Mouse (Mus musculus): ENCODE data around the gene Abhd6. TPM values are rescaled to one million over a fixed set of nuclear protein-coding genes. Genes with fewer than 3 reads are reported as not detected.
A peak's percentile ranks its signal among the peaks of the same experiment; 100 is the strongest.

The Abhd6 gene
- polyA plus RNA-seq, 2 experiments, result 11.2 to 21.8 TPM

DNA sequence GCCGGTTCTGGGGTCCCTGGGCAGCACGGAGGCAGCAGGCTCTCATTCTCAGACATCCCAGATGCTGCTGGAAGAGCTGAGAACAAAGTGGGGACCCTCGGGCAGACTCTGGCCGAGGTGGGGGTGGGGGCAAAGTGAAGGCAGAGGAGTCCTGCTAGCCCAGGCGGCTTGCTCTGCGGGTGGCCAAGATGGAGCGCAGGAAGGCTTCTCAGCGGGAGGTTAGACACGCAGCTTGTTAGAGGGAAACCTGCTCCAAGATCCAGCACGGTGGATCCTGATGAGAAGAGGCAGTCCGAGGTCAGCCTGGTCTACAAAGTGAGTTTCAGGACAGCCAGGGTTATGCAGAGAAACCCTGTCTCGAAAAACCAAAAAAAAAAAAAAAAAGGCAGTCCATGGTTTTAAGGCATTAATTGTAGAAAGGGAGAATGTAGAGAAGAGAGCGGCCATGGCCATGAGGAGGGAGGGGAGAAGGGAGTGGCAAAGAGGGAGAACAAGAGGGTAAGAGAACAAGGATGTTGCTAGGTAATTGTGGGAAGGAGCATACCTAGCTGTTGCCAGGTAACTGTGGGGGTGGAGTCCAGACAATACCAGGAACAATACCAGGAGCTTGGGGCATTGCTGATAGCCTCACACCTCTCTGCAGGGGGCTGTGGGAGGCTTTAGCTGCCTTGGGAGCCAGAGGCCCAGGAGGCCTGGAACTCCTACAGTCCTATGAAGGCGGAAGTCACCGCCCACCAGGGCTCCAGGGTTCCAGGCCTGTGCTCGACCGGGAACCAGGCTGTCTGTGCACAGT, 51.8 kb downstream of the Abhd6 start:
- ATAC-seq (ENCODE audit: low FRiP score, low read depth), result no peak
- Histone ChIP-seq H3K9me3 (ENCODE audit: control insufficient read depth, low read length) (no peaks in the 10 kb centered on the region), H3K27ac (replicated peaks; ENCODE audit: low read depth, low read length) (no peak overlapping the region), H3K4me2 (replicated peaks; ENCODE audit: low read depth, low read length, severe bottlenecking) (no peak overlapping the region), H3K9ac (ENCODE audit: low read depth, low read length, severe bottlenecking) (no peak overlapping the region), H3K4me3 (replicated peaks; ENCODE audit: low read length) (no peak overlapping the region), H3K36me3 (ENCODE audit: control insufficient read depth, insufficient read depth, low read length) (peaks cover 19% of the 10 kb centered on the region), H3K4me1 (ENCODE audit: control insufficient read depth, insufficient read depth, low read length) (no peaks in the 10 kb centered on the region), H3K27me3 (ENCODE audit: control insufficient read depth, insufficient read depth, low read length) (no peaks in the 10 kb centered on the region)
- DNase-seq (ENCODE audit: low spot score), result no peak
- WGBS, result 35% methylated on average over 17 of the region's 17 CpGs
- no peak for TF ChIP-seq POLR2A (IDR thresholded peaks at IDR 0.05; ENCODE audit: borderline replicate concordance, extremely low read depth, insufficient read depth, insufficient read length)

DNA sequence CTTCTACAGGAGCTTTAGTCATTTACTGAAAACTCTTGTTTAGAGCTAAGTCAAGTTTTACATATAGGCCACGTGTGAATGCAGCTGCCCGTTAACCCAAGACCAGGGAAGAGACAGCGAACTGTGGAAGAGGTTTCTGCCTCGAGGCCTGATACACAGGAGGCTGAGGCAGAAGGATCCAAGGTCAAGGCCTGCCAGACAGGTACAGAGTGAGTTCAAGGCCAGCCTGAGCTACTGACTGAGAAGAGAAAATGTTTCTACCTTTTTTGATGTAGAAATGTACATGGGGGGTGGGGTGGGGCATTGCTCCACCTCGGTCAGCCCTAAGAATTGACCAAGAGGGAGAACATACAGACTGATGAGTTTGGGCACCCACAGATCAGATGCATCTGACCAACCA, 53.4 kb downstream of the Abhd6 start:
- Histone ChIP-seq H3K4me1 (ENCODE audit: control insufficient read depth, insufficient read depth, low read length) (no peaks in the 10 kb centered on the region), H3K9ac (ENCODE audit: low read depth, low read length, severe bottlenecking) (no peak overlapping the region), H3K27ac (replicated peaks; ENCODE audit: low read depth, low read length) (no peak overlapping the region), H3K4me3 (replicated peaks; ENCODE audit: low read length) (no peak overlapping the region), H3K4me2 (replicated peaks; ENCODE audit: low read depth, low read length, severe bottlenecking) (no peak overlapping the region), H3K9me3 (ENCODE audit: control insufficient read depth, low read length) (no peaks in the 10 kb centered on the region), H3K36me3 (ENCODE audit: control insufficient read depth, insufficient read depth, low read length) (peaks cover 10% of the 10 kb centered on the region; the same call in 1 of the 2 replicates), H3K27me3 (ENCODE audit: control insufficient read depth, insufficient read depth, low read length) (no peaks in the 10 kb centered on the region)
- WGBS, result 89% methylated on average over 5 of the region's 5 CpGs
- no peak for ATAC-seq (ENCODE audit: low FRiP score, low read depth)
- TF ChIP-seq POLR2A (IDR thresholded peaks at IDR 0.05; ENCODE audit: borderline replicate concordance, extremely low read depth, insufficient read depth, insufficient read length), result no peak
- DNase-seq (ENCODE audit: low spot score), result no peak

DNA sequence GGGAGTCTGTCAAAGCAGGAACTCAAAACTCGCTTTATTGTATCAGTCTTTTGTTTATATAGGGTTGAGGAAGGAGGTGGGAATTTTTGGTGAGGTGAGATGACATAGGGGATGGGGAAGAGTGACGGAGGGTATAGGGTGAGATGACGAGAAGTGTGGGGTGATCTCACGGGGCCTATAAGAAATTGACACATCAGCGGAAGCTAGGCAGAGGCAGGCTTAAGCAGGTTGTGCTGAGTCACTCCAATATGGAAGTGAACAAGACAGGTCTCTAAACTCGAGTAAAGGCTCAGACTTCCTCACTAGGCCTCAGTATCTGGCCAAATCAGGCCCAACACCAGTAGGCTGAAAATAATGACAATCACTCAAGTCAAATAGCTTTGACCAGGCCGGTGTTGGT, 57.2 kb downstream of the Abhd6 start:
- ATAC-seq (ENCODE audit: low FRiP score, low read depth), result no peak

DNA sequence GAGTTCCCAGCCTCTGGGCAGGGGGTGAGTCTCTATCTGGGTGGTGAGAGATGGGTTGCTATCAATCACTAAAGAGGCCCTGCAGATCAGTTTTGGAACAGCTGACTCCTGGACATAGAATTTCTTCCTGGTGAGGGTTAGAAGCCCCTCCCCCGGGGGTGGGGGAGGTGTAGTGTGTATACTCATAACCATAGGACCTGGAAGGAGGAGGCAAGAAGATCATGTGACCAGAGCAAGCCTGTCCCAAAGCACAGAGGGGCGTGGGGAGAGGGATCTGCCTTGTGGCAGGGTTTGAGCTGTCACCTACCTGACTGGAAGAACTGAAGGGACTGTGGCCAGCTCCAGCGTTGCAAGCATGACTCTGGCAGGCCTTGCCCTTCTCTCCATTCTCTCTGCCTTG, 59.4 kb downstream of the Abhd6 start:
- peak overlapping the region; percentile 44; the same call in 1 of the 2 replicates for H3K27ac ChIP-seq (replicated peaks; ENCODE audit: low read depth, low read length)
- 25% methylated on average over 3 of the region's 3 CpGs for WGBS
- H3K27me3 ChIP-seq (ENCODE audit: control insufficient read depth, insufficient read depth, low read length), result no peaks in the 10 kb centered on the region
- TF ChIP-seq POLR2A (IDR thresholded peaks at IDR 0.05; ENCODE audit: borderline replicate concordance, extremely low read depth, insufficient read depth, insufficient read length), result no peak
- H3K9ac ChIP-seq (ENCODE audit: low read depth, low read length, severe bottlenecking), result no peak overlapping the region
- H3K9me3 ChIP-seq (ENCODE audit: control insufficient read depth, low read length), result no peaks in the 10 kb centered on the region
- H3K4me3 ChIP-seq (replicated peaks; ENCODE audit: low read length), result no peak overlapping the region
- H3K4me1 ChIP-seq (ENCODE audit: control insufficient read depth, insufficient read depth, low read length), result peaks cover 7% of the 10 kb centered on the region; the same call in 1 of the 2 replicates
- no peak overlapping the region for H3K4me2 ChIP-seq (replicated peaks; ENCODE audit: low read depth, low read length, severe bottlenecking)
- DNase-seq (ENCODE audit: low spot score), result no peak
- no peak for ATAC-seq (ENCODE audit: low FRiP score, low read depth)
- no peaks in the 10 kb centered on the region for H3K36me3 ChIP-seq (ENCODE audit: control insufficient read depth, insufficient read depth, low read length)

More for the DNA sequence above, 57.2 kb downstream of the Abhd6 start:
- no peak for TF ChIP-seq POLR2A (IDR thresholded peaks at IDR 0.05; ENCODE audit: borderline replicate concordance, extremely low read depth, insufficient read depth, insufficient read length)
- Histone ChIP-seq H3K4me1 (ENCODE audit: control insufficient read depth, insufficient read depth, low read length) (peaks cover 7% of the 10 kb centered on the region; the same call in 1 of the 2 replicates), H3K9me3 (ENCODE audit: control insufficient read depth, low read length) (no peaks in the 10 kb centered on the region), H3K36me3 (ENCODE audit: control insufficient read depth, insufficient read depth, low read length) (no peaks in the 10 kb centered on the region), H3K27me3 (ENCODE audit: control insufficient read depth, insufficient read depth, low read length) (no peaks in the 10 kb centered on the region), H3K4me3 (replicated peaks; ENCODE audit: low read length) (no peak overlapping the region), H3K27ac (replicated peaks; ENCODE audit: low read depth, low read length) (no peak overlapping the region), H3K4me2 (replicated peaks; ENCODE audit: low read depth, low read length, severe bottlenecking) (no peak overlapping the region), H3K9ac (ENCODE audit: low read depth, low read length, severe bottlenecking) (no peak overlapping the region)
- 95% methylated on average over 7 of the region's 7 CpGs for WGBS
- no peak for DNase-seq (ENCODE audit: low spot score)

DNA sequence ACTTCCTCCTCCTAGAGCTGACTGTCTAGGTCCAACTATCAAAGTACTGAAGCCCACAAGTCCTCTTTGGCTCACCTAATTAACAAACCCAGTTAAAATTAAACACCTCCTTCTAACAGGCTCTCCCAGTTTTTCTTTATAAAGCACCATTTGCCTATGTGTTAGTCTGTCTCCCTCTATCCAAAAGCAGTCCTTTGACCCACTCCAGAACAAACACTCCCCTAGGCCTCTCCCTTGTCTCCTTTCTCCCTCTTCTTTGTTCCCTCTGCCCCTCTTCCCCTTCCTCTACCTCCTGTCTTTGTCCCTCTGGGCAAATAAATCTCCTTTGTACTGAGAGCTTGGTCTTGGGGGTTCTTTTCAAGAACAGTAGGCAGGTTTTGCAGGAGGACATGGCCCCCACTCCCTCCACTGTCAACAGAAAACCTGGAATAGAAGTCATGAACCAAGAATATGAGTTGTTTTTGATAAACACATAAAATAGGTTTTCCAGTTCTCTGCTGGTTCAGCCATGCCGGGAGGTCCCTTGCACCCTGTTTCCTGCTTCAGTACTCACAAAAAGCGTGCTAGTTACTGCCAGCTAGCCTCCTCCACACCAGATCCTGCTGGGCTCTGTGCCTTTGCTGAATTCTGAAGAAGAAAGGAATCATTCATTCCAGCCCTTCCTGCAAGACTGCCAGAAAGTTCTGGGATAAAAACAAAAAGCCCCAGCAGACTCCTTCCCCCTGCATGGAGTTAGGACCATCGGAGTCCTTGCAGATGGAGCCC, 60.0 kb downstream of the Abhd6 start:
- no peak overlapping the region for H3K9ac ChIP-seq (ENCODE audit: low read depth, low read length, severe bottlenecking)
- TF ChIP-seq POLR2A (IDR thresholded peaks at IDR 0.05; ENCODE audit: borderline replicate concordance, extremely low read depth, insufficient read depth, insufficient read length), result no peak
- 52% methylated on average over 3 of the region's 3 CpGs for WGBS
- H3K4me1 ChIP-seq (ENCODE audit: control insufficient read depth, insufficient read depth, low read length), result peaks cover 7% of the 10 kb centered on the region; the same call in 1 of the 2 replicates
- ATAC-seq (ENCODE audit: low FRiP score, low read depth) (0 out of 2 replicates have a peak, but pooled peaks have one; percentile 34), DNase-seq (ENCODE audit: low spot score) (no peak)
- H3K4me3 ChIP-seq (replicated peaks; ENCODE audit: low read length), result no peak overlapping the region
- H3K4me2 ChIP-seq (replicated peaks; ENCODE audit: low read depth, low read length, severe bottlenecking), result no peak overlapping the region
- no peaks in the 10 kb centered on the region for H3K27me3 ChIP-seq (ENCODE audit: control insufficient read depth, insufficient read depth, low read length)
- no peaks in the 10 kb centered on the region for H3K36me3 ChIP-seq (ENCODE audit: control insufficient read depth, insufficient read depth, low read length)
- no peaks in the 10 kb centered on the region for H3K9me3 ChIP-seq (ENCODE audit: control insufficient read depth, low read length)
- peak overlapping the region; percentile 44 for H3K27ac ChIP-seq (replicated peaks; ENCODE audit: low read depth, low read length)

Measured in limb, embryonic 14.5 days (tissue).